Mouse (Mus musculus) cerebellum, adult 2 months (tissue): ENCODE data around the gene Med31.

Source experiments
- CTCF ChIP-seq: fragments of 200-500 bp; IDR thresholded peaks from 2 replicates; pipeline ENCODE4 v1.5.1; 2011; ENCODE audit warnings: low read depth, mild to moderate bottlenecking, control low read depth, low read length, moderate library complexity, borderline replicate concordance; ENCODE audit not compliant: insufficient read depth
- POLR2A ChIP-seq: fragments of 200-500 bp; IDR thresholded peaks from 2 replicates; pipeline ENCODE4 v1.6.1; 2011; ENCODE audit warnings: low read length, control low read depth, borderline replicate concordance; ENCODE audit not compliant: insufficient read depth

DNA sequence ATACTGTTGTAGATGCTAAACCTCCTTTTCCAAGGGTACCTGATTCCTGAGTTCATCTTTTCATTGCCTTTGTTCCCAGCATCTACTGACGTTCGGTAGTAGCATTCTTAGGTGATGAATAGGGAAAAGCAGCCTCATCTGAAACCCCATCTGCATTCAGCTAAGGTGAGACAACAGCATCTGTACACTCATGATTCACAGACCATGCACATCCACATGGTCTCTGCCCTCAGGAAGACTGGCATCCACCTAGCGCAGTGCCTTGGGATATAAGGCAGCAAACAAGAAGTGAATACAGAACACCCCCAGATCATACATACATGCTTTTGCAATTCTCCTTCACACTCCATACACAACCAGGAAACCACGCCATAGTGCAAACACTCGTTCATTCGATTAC is 40.7 kb downstream of the Med31 start:
- no peak for TF ChIP-seq POLR2A
- no peak for TF ChIP-seq CTCF
